Mouse (Mus musculus): ENCODE results near the gene Kcnip1.

Gene Kcnip1

GRCm38 (mm10) chr11:33845931-33846330 lies 147.0 kb downstream of the Kcnip1 start:
- no peak for DNase-seq (ENCODE audit: low spot score in 2 of 2)

- no peak for DNase-seq (ENCODE audit: low spot score in 2 of 2)
Observed at GRCm38 (mm10) chr11:33843294-33843864, 149.6 kb downstream of the Kcnip1 start.

GRCm38 (mm10) chr11:33839049-33839448 lies 153.9 kb downstream of the Kcnip1 start:
- no peak for DNase-seq (ENCODE audit: low spot score in 2 of 2)

- no peak for DNase-seq (ENCODE audit: low spot score in 2 of 2)
Observed at GRCm38 (mm10) chr11:33829774-33830173, 163.2 kb downstream of the Kcnip1 start.

- DNase-seq (ENCODE audit: low spot score in 2 of 2), result no peak
Observed at GRCm38 (mm10) chr11:33827829-33828206, 165.1 kb downstream of the Kcnip1 start.

GRCm38 (mm10) chr11:33827085-33827828 lies 165.7 kb downstream of the Kcnip1 start:
- no peak for DNase-seq (ENCODE audit: low spot score in 2 of 2)

- no peak for DNase-seq (ENCODE audit: low spot score in 2 of 2)
Observed at GRCm38 (mm10) chr11:33824739-33825138, 168.2 kb downstream of the Kcnip1 start.

GRCm38 (mm10) chr11:33821331-33821730 lies 171.6 kb downstream of the Kcnip1 start:
- DNase-seq (ENCODE audit: low spot score in 2 of 2), result no peak

- no peak for DNase-seq (ENCODE audit: low spot score in 2 of 2)
Observed at GRCm38 (mm10) chr11:33820876-33821275, 172.1 kb downstream of the Kcnip1 start.

GRCm38 (mm10) chr11:33818861-33819503 lies 174.0 kb downstream of the Kcnip1 start:
- no peak for DNase-seq (ENCODE audit: low spot score in 2 of 2)

- DNase-seq (ENCODE audit: low spot score in 2 of 2), result no peak
Observed at GRCm38 (mm10) chr11:33816020-33816419, 176.9 kb downstream of the Kcnip1 start.

GRCm38 (mm10) chr11:33810105-33810504 lies 182.8 kb downstream of the Kcnip1 start:
- no peak for DNase-seq (ENCODE audit: low spot score in 2 of 2)

GRCm38 (mm10) chr11:33803093-33803492 lies 189.9 kb downstream of the Kcnip1 start:
- DNase-seq (ENCODE audit: low spot score in 2 of 2), result no peak

- DNase-seq (ENCODE audit: low spot score in 2 of 2), result no peak
Observed at GRCm38 (mm10) chr11:33800436-33801088, 192.4 kb downstream of the Kcnip1 start.

GRCm38 (mm10) chr11:33799933-33800332 lies 193.0 kb downstream of the Kcnip1 start:
- DNase-seq (ENCODE audit: low spot score in 2 of 2), result no peak

- DNase-seq (ENCODE audit: low spot score in 2 of 2), result no peak
Observed at GRCm38 (mm10) chr11:33798094-33798648, 194.8 kb downstream of the Kcnip1 start.

- DNase-seq (ENCODE audit: low spot score in 2 of 2), result no peak
Observed at GRCm38 (mm10) chr11:33787362-33787761, 205.6 kb downstream of the Kcnip1 start.

GRCm38 (mm10) chr11:33786572-33786971 lies 206.4 kb downstream of the Kcnip1 start:
- no peak for DNase-seq (ENCODE audit: low spot score in 2 of 2)

- DNase-seq (ENCODE audit: low spot score in 2 of 2), result no peak
Observed at GRCm38 (mm10) chr11:33781561-33781971, 211.4 kb downstream of the Kcnip1 start.

- no peak for DNase-seq (ENCODE audit: low spot score in 2 of 2)
Observed at GRCm38 (mm10) chr11:33780263-33780662, 212.7 kb downstream of the Kcnip1 start.

GRCm38 (mm10) chr11:33772615-33773141 lies 220.3 kb downstream of the Kcnip1 start:
- DNase-seq (ENCODE audit: low spot score in 2 of 2), result no peak

GRCm38 (mm10) chr11:33772043-33772442 lies 220.9 kb downstream of the Kcnip1 start:
- DNase-seq (ENCODE audit: low spot score in 2 of 2), result no peak

Data from urinary bladder, postnatal 4 days (tissue).